Mouse (Mus musculus): ENCODE results near the gene Folr2. TPM values are rescaled to one million over a fixed set of nuclear protein-coding genes. Genes with fewer than 3 reads are reported as not detected.

The Folr2 gene
- total RNA-seq, 1 experiment from 2014 or later = 3.9 TPM

DNA sequence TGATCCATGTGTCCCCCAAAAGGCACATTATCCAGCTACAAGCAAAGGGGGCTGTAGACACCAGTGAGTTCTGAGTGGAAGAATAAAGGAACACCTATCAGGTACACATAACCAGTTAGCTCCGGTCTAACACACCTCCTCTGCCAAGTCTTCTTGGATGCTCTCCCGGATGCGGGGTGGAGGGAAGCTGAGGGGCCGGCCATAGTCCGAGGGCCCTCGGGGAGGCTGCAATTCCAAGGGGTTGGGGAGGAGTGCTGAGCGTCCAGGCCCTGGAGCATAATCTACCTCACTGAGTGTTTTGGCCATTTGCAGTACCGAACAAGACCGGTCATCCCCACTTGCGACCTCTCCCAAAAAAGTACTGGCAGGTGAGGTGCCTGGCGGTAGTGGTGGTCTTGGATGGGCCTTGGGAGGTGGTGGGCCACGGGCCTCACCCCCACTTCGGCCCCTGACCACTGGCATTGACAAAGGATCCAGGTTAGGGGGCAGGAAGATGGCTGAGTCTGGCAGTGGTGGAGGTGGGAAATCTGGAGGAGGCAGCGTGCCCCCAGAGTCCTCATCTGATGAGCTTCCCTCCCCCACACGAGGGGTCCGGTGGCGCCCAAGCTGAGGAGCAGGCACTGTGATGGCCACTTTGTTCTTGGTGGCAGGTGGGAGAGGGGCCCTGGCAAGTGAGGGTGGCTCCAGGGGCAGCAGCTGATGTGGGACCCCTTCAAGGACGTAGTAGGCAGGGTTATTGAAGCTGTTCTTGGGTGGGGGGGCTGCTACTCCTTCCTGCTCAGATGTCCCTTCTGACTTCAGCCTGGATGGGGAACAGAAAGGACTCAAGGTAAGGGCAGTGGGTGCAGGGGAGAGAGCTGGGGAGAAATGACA is 33.0 kb downstream of the Folr2 start:
- peak; percentile 42 for DNase-seq

- peak; percentile 79 for DNase-seq
Observed at GRCm38 (mm10) chr7:101822836-101823757, 33.9 kb downstream of the Folr2 start.

- peak; percentile 78 for DNase-seq
Observed at GRCm38 (mm10) chr7:101821571-101822501, 35.2 kb downstream of the Folr2 start.

- DNase-seq = no peak
Observed at GRCm38 (mm10) chr7:101820295-101821030, 36.5 kb downstream of the Folr2 start.

DNA sequence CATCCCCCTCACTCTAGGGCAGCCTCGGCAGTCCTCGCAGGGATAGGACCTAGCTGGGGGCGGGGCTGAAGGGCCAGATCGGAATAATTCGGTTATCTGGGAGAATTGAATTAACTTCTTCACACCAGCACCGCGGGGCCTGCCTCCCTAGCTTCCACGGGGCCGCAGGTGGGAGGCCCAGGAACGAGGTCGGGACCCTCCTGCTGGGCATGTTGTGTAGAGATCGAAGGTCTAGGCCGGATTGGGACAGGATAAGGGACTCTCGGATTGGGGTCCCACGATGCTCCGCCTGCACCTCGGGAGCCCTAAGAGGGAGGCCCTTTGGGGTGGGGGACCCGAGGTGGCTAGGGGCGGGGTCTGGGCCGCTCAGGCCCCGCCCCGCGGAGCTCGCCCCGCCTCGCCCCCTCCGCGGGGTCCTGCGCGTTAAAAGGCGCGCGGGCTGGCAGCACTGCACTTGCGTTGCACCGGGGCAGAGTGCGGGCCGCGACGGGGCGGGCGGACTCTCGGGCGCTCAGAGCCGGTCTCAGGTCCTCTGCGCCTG is 39.1 kb downstream of the Folr2 start, which contains the start of gene Phox2a:
Gene Phox2a (plus strand): TSS at position 453 of the 541 bp plus-strand sequence.
- DNase-seq = peak; percentile 58

Small RNA genes within 50 kb of the gene (microRNA-seq; reads per million reads assigned to microRNA genes)
- 0 reads per million in 2 experiments for gene Gm22655

Other genes starting within 250 kb of the Folr2 start
- gene Clpb, start 193.6 kb downstream of the Folr2 start, total RNA-seq (2021) = 97.0 and 101 TPM in 2 replicates
- 25.7 and 30.6 TPM in 2 replicates for gene Phox2a, start 38.9 kb downstream of the Folr2 start, total RNA-seq (2021)
- 87.3 and 87.4 TPM in 2 replicates for gene Inppl1, start 19.0 kb downstream of the Folr2 start, total RNA-seq (2021)
- 24.0 and 27.0 TPM in 2 replicates for gene Anapc15, start 6.5 kb upstream of the Folr2 start, total RNA-seq (2021)
- 2.6 and 3.0 TPM in 2 replicates for gene Folr1, start 13.6 kb upstream of the Folr2 start, total RNA-seq (2021)
- gene Lamtor1, start 48.7 kb upstream of the Folr2 start, total RNA-seq (2021) = 116 and 118 TPM in 2 replicates
- not detected in 2 replicates for gene Tomt, start 49.2 kb upstream of the Folr2 start, total RNA-seq (2021)
- 6.0 and 7.3 TPM in 2 replicates for gene Lrrc51, start 76.7 kb upstream of the Folr2 start, total RNA-seq (2021)
- gene Numa1, start 76.9 kb upstream of the Folr2 start, total RNA-seq (2021) = 154 and 164 TPM in 2 replicates
- 5.6 and 5.8 TPM in 2 replicates for gene Il18bp, start 161.5 kb upstream of the Folr2 start, total RNA-seq (2021)
- gene Rnf121, start 208.3 kb upstream of the Folr2 start, total RNA-seq (2021) = 30.4 and 32.0 TPM in 2 replicates
- gene Xndc1, start 208.3 kb upstream of the Folr2 start, total RNA-seq (2021) = 12.1 and 17.2 TPM in 2 replicates
- gene Xntrpc, start 208.5 kb upstream of the Folr2 start, total RNA-seq (2021) = 1.2 and 1.5 TPM in 2 replicates
- not detected in 2 replicates for gene Trpc2, start 225.9 kb upstream of the Folr2 start, total RNA-seq (2021)
- not detected in 2 replicates for gene Art1, start 244.5 kb upstream of the Folr2 start, total RNA-seq (2021)

Data from adrenal gland, postnatal 14 days (tissue).